Mouse (Mus musculus) spleen, adult 12 weeks (tissue): ENCODE measurements around the gene Srp14.

Source experiments
- DNase-seq: peaks from one replicate; pipeline ENCODE4 v3.0.0; 2022; ENCODE audit warnings: low spot score

Srp14 gene

DNA sequence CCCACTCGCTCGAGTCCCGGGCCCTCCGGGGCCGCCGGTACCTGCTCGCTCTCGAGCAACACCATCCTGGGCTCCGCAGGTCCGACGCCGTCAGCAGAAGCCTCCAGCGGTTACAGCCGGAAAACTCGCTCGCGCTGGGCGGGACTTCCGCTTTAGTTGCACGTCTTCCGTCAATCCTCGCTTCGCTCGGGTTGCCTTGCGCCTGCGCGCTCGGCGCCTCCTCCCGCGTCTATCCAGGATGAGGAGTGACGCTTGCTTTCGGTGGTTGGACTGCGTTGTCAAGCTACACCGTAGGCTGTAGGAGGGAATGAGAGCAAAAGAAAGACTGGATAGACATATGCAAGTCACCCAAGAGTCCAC lies at the start of gene Srp14:
Gene Srp14 (minus strand): TSS at position 162 of the 360 bp plus-strand sequence.
- peak; percentile 82 for DNase-seq

GRCm38 (mm10) chr2:118526545-118526944 lies 47.0 kb upstream of the Srp14 start:
- no peak for DNase-seq

- DNase-seq: no peak
These were observed 45.3 kb upstream of the Srp14 start for GRCm38 (mm10) chr2:118524811-118525210.

GRCm38 (mm10) chr2:118523163-118523730 lies 43.7 kb upstream of the Srp14 start:
- no peak for DNase-seq

DNA sequence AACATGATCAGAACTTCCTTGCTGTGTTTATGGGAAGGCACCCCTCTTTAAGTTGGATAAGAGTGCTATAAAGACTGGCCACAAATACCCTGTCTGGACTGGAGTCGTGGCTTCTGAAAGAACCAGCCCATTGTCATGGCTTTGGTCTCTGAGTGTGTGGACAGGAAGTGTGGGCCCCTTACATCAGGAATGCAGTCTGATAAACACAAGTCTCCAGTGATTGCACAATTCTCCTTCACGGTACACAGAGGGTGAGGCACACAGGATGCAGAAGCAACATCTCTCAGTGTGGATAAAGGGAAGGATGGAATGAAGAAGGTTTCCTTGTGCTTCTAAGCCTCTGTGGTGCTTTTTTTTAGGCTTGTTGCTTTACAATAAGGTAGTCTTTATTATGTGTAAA lies 42.8 kb upstream of the Srp14 start:
- no peak for DNase-seq

DNA sequence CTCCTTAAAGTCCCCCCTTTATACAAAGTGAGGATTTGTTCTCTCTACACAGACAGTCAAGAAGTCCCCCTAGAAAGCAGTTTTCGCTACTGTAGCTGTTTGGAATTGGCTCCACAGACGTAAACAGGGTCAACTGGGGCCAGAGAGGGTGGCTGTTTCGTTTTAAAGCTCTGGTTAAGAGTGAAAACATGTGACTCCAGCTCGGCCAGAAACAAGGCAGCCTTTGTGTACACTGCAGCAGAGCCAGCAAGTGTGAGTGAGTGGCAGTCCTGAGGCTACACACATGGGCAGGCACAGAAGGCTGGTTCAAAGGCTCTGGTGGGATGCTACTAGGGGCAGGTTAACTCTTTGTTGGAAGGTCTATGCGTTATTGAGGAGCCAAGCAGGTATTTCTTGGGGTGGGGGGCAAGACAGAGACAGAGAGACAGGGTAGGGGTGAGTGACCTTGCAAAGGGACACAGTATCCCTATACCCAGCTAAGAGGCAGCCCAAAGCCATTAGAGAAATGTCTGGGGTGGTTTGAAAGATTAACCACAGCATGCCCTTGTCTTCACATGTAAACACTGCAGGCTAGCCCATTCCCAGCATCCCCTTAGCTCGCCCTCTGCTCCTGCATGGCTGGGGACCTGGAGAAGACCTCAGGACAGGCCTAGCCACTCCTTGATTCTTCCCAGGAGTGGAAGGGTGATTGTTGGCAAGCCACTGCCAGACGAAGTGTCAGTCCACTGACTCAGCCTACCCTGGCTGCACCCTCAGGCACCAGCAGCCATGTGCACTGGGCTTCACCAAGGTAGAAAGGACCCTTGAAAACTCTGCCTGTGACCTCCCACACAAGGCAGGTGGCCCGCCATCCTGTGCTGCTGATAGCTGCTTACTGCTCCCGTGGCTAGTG lies 40.8 kb upstream of the Srp14 start:
- no peak for DNase-seq

DNA sequence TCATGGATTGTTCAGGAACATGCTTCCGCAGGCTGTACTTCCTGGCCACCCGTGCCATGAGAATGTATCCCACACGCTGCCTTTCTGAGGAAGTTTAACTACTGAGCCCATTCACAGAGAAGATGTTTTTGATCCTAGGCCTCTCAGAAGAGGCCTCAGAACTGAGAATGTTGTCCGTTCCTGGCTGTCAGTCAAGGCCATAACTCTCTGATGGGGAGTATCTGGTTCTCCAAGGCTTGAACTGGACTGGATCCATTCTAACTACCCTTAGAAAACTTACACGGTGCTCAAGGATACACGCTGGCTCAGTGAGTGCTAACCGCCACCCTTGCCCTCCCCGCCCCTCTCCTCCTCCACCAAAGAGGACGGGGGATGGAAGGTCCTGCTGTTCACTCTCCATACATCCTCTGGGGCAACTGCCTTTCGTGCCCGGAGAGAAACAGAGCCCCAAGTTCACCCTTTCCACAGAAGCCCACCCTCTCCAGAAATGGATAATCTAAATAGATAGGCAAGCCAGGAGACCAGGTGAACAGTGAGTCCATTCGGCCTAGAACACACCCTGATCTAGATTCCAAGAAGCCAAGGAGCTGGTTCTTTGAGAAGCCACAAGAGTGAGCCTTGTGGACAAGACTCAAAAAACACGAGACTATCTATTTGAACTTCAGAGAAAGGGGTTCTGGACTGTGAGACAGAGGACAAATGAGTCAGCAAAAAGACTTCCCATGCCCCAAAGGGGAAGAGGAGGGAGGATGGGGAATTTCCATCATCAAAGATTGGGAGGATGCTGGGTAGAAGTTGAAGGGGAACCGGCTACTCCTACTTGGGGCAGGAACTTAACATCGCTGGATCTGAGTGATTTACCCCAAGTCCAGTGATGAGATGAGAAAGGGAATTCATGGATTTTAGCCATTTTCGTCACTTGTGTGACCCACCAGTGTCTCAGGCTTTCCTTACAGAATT lies 33.2 kb upstream of the Srp14 start:
- no peak for DNase-seq

DNA sequence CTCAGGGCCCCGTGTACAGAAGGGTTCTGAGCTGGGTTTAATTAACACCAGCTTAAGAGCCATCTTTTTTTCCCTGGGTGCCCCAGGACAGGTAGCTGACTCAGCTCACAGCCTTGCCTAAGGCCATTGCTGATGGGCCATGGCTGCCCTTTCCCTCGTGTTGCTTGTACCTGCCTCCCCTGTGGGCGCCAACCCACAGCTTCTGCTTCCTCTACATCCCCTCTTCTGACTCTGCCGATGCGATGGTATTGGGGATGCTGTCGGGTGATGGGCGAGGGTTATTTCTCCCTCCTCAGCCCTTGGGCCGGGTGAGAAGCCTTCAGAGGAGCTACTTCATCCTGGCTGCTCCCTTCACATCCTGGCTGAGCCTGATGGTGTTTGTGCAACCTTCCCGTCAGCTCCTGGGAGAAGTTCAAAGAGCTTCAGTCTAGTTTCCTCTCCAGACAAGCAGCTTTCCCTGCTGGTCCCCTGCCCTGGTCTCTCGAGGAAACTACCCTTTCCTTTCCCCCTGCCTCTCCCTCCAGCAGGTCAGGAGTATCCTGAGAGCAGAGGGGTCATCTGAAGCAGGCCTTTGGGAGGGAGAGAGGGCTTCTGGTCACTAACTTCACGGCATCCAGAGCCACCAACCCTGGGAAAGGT lies 32.4 kb upstream of the Srp14 start:
- DNase-seq: no peak

GRCm38 (mm10) chr2:118510447-118511310 lies 31.2 kb upstream of the Srp14 start:
- no peak for DNase-seq

DNA sequence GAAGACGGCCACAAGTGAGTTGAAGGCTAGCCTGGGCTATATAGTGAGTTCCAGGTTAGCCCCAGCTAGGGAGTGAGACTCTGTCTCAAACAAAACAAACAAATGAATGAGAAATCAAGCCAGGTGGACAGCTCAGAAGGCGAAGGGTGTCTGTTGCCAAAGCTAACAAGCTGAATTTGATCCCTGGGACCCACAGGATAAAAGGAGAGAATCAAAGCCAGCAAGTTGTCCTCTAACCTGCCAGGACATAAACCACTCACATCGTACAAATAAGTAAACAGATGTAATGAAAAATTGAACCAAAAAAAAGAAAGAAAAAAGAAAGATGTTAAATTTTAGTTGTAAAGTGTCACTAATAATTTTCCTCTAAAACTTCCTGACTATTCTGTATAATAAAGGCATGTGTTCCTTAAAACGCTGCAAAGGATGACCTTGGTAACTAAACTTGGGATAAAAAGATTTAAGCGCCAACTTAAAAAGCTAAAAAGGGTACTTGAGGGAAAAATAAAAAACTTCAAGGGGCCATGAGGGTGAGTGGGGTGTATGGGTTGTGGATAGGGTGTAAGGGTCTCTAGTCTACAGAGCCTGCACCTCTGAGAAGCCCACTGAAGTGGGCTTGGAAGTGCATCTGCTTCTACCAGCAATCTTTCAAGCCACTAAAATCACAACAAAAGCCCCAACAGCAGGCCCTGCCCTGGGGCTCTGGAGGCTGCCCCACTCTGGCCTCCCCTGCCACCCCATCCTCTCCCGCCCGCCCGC lies 30.4 kb upstream of the Srp14 start:
- DNase-seq: no peak

GRCm38 (mm10) chr2:118507126-118507525 lies 27.6 kb upstream of the Srp14 start:
- DNase-seq: no peak

GRCm38 (mm10) chr2:118500191-118500590 lies 20.7 kb upstream of the Srp14 start:
- DNase-seq: no peak

GRCm38 (mm10) chr2:118499135-118499961 lies 19.8 kb upstream of the Srp14 start:
- no peak for DNase-seq

GRCm38 (mm10) chr2:118498476-118498875 lies 19.0 kb upstream of the Srp14 start:
- DNase-seq: no peak

- no peak for DNase-seq
These were observed 18.4 kb upstream of the Srp14 start for GRCm38 (mm10) chr2:118497890-118498289.

- no peak for DNase-seq
These were observed 15.5 kb upstream of the Srp14 start for GRCm38 (mm10) chr2:118495024-118495423.

- DNase-seq: no peak
These were observed 12.4 kb upstream of the Srp14 start for GRCm38 (mm10) chr2:118491741-118492395.

DNA sequence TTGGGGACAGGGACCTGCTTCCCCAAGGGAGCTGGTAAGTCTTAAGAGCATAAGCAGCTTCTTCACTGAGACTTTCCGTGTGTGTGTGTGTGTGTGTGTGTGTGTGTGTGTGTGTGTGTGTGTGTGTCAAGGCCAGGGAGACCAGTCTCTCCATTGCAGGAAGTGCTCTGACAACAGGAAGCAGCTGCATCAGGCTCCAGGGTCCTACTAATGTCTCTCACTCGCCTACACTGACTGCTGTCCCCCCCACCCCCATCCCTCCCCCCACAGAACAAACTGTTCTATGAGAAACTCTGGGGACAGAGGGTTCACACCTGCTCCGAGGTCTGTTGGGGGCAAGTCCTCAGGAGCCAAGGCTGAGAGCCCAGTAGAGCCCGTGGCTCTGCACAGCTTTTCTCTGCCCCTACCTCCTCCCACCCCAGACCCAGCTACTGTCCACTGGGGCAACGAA lies 11.8 kb upstream of the Srp14 start:
- DNase-seq: no peak
